Mouse (Mus musculus): Measurements from ENCODE around the gene Ubr7. TPM values are rescaled to one million over a fixed set of nuclear protein-coding genes. Genes with fewer than 3 reads are reported as not detected.

Gene Ubr7
- polyA plus RNA-seq, 1 experiment from 2014 or later: 34.2 TPM

GRCm38 (mm10) chr12:102725146-102725545 lies 32.6 kb upstream of the Ubr7 start:
- Histone ChIP-seq H3K27ac (no peak overlapping the region), H3K9ac (no peak overlapping the region), H3K36me3 (no peaks in the 10 kb centered on the region), H3K27me3 (replicated peaks) (no peaks in the 10 kb centered on the region), H3K4me3 (replicated peaks) (no peak overlapping the region), H3K4me2 (no peak overlapping the region), H3K4me1 (peaks cover under 1% of the 10 kb centered on the region; the same call in 1 of the 2 replicates), H3K9me3 (no peaks in the 10 kb centered on the region)
- no peak for ATAC-seq (ENCODE audit: insufficient read depth, low FRiP score, low read depth)
- WGBS: 89% methylated on average over 6 of the region's 6 CpGs

GRCm38 (mm10) chr12:102725761-102726175 lies 32.0 kb upstream of the Ubr7 start:
- WGBS: 61% methylated on average over 7 of the region's 7 CpGs
- no peak overlapping the region for H3K4me2 ChIP-seq
- no peak overlapping the region for H3K4me3 ChIP-seq (replicated peaks)
- H3K36me3 ChIP-seq: no peaks in the 10 kb centered on the region
- no peak overlapping the region for H3K9ac ChIP-seq
- no peak for ATAC-seq (ENCODE audit: insufficient read depth, low FRiP score, low read depth)
- H3K27ac ChIP-seq: no peak overlapping the region
- H3K27me3 ChIP-seq (replicated peaks): no peaks in the 10 kb centered on the region
- H3K9me3 ChIP-seq: no peaks in the 10 kb centered on the region
- H3K4me1 ChIP-seq: peaks cover 7% of the 10 kb centered on the region; the same call in 1 of the 2 replicates

DNA sequence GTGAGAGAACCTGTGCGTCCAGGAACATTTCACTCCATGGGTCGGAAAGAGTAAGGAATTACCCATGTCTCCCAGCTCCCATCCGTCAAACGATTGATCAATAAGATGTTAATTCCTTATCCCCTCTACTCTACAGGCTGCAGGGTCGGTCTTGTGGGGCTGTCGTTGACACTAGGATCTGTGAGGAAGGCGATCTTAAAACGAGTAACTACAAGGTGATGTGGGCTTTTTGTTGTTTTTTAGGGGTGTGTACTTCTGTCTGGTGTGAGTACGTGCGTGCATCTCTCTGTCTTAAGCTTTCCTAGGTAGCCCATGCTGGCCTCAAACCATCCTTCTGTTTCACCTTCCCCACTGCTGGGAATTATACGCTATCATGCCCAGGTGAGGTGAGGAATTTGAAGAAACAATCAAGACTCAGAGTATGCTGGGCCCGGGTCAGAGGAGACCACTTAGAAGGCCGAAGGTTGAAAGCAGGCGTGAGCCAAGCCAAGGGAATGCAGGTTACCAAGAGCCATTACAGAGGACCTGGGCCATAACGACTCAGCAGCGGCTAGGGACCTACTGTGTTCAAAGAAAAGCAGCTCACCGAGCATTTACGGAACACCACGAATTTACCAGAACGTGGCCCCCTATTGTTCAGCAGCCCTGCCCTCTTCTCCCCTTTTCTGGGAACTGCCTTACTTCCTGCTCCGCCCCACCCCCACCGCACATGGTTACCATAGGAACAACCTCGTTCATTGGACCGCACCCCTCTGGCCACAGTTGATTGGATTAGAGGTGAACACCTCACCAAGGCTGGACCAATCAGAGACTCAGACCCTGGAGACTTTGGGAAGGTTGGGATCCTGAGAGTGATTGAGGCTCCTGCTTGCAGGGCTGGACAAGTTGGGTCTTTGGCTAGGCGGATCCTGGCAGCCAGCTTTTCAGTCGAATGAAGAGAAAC lies 27.6 kb upstream of the Ubr7 start:
- 28% methylated on average over 26 of the region's 26 CpGs for WGBS
- Histone ChIP-seq H3K9me3 (no peaks in the 10 kb centered on the region), H3K36me3 (no peaks in the 10 kb centered on the region), H3K9ac (no peak overlapping the region), H3K27ac (peak overlapping the region; percentile 84), H3K27me3 (replicated peaks) (no peaks in the 10 kb centered on the region), H3K4me1 (peaks cover 17% of the 10 kb centered on the region), H3K4me2 (peak overlapping the region; percentile 47), H3K4me3 (replicated peaks) (peak overlapping the region; percentile 13; the same call in 1 of the 2 replicates)
- ATAC-seq (ENCODE audit: insufficient read depth, low FRiP score, low read depth): peak; percentile 94

DNA sequence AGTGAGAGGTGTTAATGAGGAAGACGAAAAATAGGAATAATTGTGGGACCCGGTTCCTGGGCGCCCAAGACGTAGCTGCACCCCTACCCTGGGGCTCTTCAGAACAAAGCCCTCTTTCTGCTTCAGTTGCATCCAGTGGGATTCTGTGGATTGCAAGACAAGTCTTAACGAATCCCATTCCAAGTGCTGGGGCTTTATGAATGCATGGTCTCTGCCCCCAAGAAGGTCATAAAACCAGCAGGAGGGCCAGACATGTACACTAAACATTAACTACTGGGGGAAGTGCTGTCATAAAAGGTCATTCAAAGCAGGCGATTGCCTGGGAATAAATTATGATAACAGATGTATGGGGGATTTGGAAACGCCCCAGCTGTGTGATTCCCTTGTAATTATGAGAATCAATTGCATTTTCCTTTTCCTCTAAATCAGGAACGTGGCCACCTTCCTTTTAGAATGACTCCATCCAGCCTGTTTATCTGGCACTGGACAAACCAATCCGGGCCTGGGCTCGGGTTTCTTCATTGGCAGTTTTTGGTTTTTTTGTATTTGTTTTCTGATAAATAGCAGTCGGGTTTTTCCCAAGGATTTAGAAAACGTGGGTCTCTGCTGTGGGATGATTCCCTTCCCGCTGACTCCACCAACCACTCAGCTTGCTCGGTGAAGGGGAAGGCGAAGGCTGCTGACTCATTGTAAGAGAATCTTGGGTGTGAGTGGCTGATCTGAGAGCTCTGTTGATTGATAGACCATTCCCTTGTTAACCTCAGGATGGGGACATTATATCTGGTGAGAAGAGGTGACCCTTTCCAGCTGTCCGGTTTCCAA lies 26.8 kb upstream of the Ubr7 start:
- Histone ChIP-seq H3K4me2 (peak overlapping the region; percentile 47), H3K9me3 (no peaks in the 10 kb centered on the region), H3K27me3 (replicated peaks) (no peaks in the 10 kb centered on the region), H3K27ac (peak overlapping the region; percentile 84), H3K4me3 (replicated peaks) (0 out of 2 replicates have a peak overlapping the region, but pooled peaks have one; percentile 13), H3K4me1 (peaks cover 17% of the 10 kb centered on the region), H3K36me3 (no peaks in the 10 kb centered on the region), H3K9ac (no peak overlapping the region)
- ATAC-seq (ENCODE audit: insufficient read depth, low FRiP score, low read depth): 0 out of 2 replicates have a peak, but pooled peaks have one; percentile 6
- WGBS: 25% methylated on average over 16 of the region's 16 CpGs

GRCm38 (mm10) chr12:102733381-102733780 lies 24.4 kb upstream of the Ubr7 start:
- H3K4me3 ChIP-seq (replicated peaks): no peak overlapping the region
- WGBS: 11% methylated on average over 4 of the region's 5 CpGs
- no peak overlapping the region for H3K27ac ChIP-seq
- H3K4me2 ChIP-seq: no peak overlapping the region
- no peak overlapping the region for H3K9ac ChIP-seq
- ATAC-seq (ENCODE audit: insufficient read depth, low FRiP score, low read depth): no peak
- peaks cover 17% of the 10 kb centered on the region for H3K4me1 ChIP-seq
- H3K36me3 ChIP-seq: no peaks in the 10 kb centered on the region
- H3K9me3 ChIP-seq: no peaks in the 10 kb centered on the region
- H3K27me3 ChIP-seq (replicated peaks): no peaks in the 10 kb centered on the region

DNA sequence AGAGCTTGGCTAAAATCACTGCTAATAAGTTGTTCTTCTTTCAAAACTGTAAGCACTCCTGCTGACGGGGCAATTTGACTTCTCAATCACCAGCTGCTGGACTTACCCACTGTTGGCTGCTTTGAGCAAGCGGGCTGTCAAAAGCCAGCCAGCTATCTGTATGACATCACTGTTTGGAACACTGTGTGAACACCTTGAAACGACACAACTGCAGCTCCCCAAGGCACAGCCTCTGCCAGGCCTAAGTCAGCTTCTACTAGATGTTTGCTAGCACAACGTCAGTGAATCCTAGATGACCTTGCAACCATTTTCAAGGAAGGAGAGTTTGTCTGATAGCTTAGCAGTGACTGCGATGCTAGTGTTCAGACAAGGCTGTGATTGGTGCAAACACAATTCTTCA lies 18.7 kb upstream of the Ubr7 start:
- Histone ChIP-seq H3K4me1 (peaks cover 6% of the 10 kb centered on the region; the same call in 1 of the 2 replicates), H3K27me3 (replicated peaks) (no peaks in the 10 kb centered on the region), H3K9ac (no peak overlapping the region), H3K4me3 (replicated peaks) (no peak overlapping the region), H3K36me3 (no peaks in the 10 kb centered on the region), H3K4me2 (no peak overlapping the region), H3K9me3 (no peaks in the 10 kb centered on the region), H3K27ac (no peak overlapping the region)
- ATAC-seq (ENCODE audit: insufficient read depth, low FRiP score, low read depth): no peak
- 70% methylated on average over 5 of the region's 5 CpGs for WGBS

DNA sequence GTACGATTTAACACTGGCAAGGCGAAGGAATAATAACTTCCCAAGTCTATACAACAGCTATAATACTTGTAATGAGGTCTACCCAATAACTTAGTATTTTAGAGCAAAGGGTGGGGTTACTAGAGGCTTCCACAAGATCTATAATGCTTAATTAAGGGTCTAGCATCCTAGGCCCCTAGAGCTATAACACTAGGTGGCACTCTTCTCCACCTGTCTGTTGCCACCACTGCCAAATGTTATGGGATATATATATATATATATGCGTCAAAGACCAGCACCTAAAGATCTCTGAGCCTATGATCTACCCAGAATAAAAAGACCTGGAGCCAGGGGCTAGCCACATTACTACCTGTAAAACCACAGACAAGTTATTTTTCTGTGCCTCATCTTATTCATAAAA lies 17.5 kb upstream of the Ubr7 start:
- ATAC-seq (ENCODE audit: insufficient read depth, low FRiP score, low read depth): no peak
- Histone ChIP-seq H3K9me3 (no peaks in the 10 kb centered on the region), H3K36me3 (no peaks in the 10 kb centered on the region), H3K9ac (no peak overlapping the region), H3K27ac (no peak overlapping the region), H3K27me3 (replicated peaks) (no peaks in the 10 kb centered on the region), H3K4me2 (no peak overlapping the region), H3K4me3 (replicated peaks) (no peak overlapping the region), H3K4me1 (peaks cover 11% of the 10 kb centered on the region)
- WGBS: 69% methylated on average over 3 of the region's 3 CpGs

DNA sequence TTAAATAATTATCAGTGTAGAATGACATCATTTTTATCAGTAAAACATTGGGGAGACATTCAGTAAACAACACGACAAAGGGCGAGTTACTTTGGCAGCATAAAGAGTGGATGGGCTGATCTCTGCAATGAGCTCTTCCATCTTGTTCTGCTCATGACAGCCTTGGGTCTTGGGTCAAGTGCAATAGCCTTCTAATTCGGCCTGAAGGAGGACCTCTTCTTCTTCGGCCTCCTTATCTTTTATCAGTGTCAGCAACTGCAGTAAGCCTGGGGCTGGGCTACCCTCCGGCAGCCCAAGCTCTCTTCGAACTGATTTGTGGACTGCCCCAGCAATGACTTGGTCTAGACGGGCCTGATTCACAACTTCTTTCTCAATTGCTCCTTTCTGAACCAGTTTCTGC lies 15.7 kb upstream of the Ubr7 start:
- Histone ChIP-seq H3K4me2 (no peak overlapping the region), H3K27me3 (replicated peaks) (no peaks in the 10 kb centered on the region), H3K27ac (no peak overlapping the region), H3K9ac (no peak overlapping the region), H3K4me3 (replicated peaks) (no peak overlapping the region), H3K4me1 (peaks cover 11% of the 10 kb centered on the region), H3K36me3 (no peaks in the 10 kb centered on the region), H3K9me3 (no peaks in the 10 kb centered on the region)
- WGBS: 74% methylated on average over 7 of the region's 7 CpGs
- ATAC-seq (ENCODE audit: insufficient read depth, low FRiP score, low read depth): no peak

DNA sequence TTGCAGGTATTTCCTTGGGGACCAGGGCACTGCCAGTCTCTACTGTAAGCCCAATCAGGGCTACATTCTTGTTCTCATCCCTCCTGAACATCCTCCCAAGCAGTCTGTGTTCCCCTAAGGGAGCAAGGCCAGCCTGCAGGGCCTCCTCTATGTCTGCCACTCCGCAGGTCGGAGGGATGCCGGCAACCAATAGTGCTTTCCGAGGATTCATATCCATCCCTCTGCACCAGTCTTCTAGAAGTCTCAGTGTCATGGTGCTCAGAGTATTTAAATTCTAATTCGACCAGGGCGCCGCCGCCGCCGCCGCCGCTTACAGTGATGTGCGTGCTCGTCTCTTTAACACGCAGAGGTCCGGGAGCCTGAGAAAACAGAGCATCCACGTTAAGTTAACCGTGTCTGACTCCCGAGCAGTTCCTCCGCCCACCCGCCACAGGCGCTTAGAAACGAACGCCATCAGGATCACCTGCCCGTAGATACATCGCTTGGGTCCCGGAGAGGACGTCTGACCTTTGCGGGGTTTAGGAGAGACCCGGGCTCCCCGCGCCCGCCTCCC lies 14.7 kb upstream of the Ubr7 start:
- H3K4me2 ChIP-seq: peak overlapping the region; percentile 72
- H3K36me3 ChIP-seq: no peaks in the 10 kb centered on the region
- WGBS: under 1% methylated on average over 33 of the region's 33 CpGs
- H3K9me3 ChIP-seq: no peaks in the 10 kb centered on the region
- peak overlapping the region; percentile 69 for H3K9ac ChIP-seq
- H3K4me3 ChIP-seq (replicated peaks): peak overlapping the region; percentile 80
- ATAC-seq (ENCODE audit: insufficient read depth, low FRiP score, low read depth): no peak
- H3K4me1 ChIP-seq: peaks cover 11% of the 10 kb centered on the region
- peak overlapping the region; percentile 94 for H3K27ac ChIP-seq
- no peaks in the 10 kb centered on the region for H3K27me3 ChIP-seq (replicated peaks)

GRCm38 (mm10) chr12:102743589-102744574 lies 13.9 kb upstream of the Ubr7 start, which contains the start of the genes Moap1 and Tmem251:
Moap1 (minus strand) TSS chr12:102743661.
Tmem251 (plus strand) TSS chr12:102743762.
- peak within 1 kb of the TSS; percentile 80 for H3K4me3 ChIP-seq (replicated peaks)
- peak within 1 kb of the TSS; percentile 69 for H3K9ac ChIP-seq
- H3K4me2 ChIP-seq: peak within 1 kb of the TSS; percentile 72
- H3K27ac ChIP-seq: peak within 1 kb of the TSS; percentile 94
- peaks cover 11% of the 10 kb centered on the region for H3K4me1 ChIP-seq
- under 1% methylated on average over 62 of the region's 63 CpGs for WGBS
- no peaks in the 10 kb centered on the region for H3K9me3 ChIP-seq
- no peaks in the 10 kb centered on the region for H3K36me3 ChIP-seq
- peak; percentile 98 for ATAC-seq (ENCODE audit: insufficient read depth, low FRiP score, low read depth)
- H3K27me3 ChIP-seq (replicated peaks): no peaks in the 10 kb centered on the region
